Mouse (Mus musculus): Measurements from ENCODE around the gene Odf3l2. TPM values are rescaled to one million over a fixed set of nuclear protein-coding genes. Genes with fewer than 3 reads are reported as not detected.

Gene Odf3l2
- total RNA-seq (2023): not detected

GRCm38 (mm10) chr10:79645711-79646110 lies at the start of gene Odf3l2:
Odf3l2 (minus strand) TSS chr10:79645738.

GRCm38 (mm10) chr10:79688720-79689119 lies 43.2 kb upstream of the Odf3l2 start, which contains the start of gene Gzmm:
Gzmm (plus strand) TSS chr10:79689020.

GRCm38 (mm10) chr10:79681591-79682245 lies 36.2 kb upstream of the Odf3l2 start, which contains the start of gene Cdc34:
Cdc34 (plus strand) TSS chr10:79682195.

GRCm38 (mm10) chr10:79668771-79669575 lies 23.4 kb upstream of the Odf3l2 start, which contains the start of gene Tpgs1:
Tpgs1 (plus strand) TSS chr10:79669369.

GRCm38 (mm10) chr10:79664131-79664665 lies 18.7 kb upstream of the Odf3l2 start, which contains the start of gene Madcam1:
Madcam1 (plus strand) TSS chr10:79664559.

GRCm38 (mm10) chr10:79637128-79638110 lies 8.1 kb downstream of the Odf3l2 start, which contains the start of gene Shc2:
Shc2 (minus strand) TSS chr10:79637918.

GRCm38 (mm10) chr10:79613578-79614304 lies 31.8 kb downstream of the Odf3l2 start, which contains the start of gene C2cd4c:
C2cd4c (minus strand) TSS chr10:79614025.

Other genes starting within 250 kb of the Odf3l2 start
- gene Vmn2r83, start 177.0 kb downstream of the Odf3l2 start, total RNA-seq (2023): not detected
- 1 to 10 TPM; 1.0 to 1.4 TPM for gene Plpp2, start 111.9 kb downstream of the Odf3l2 start, total RNA-seq (2023)
- gene Mier2, start 90.5 kb downstream of the Odf3l2 start, total RNA-seq (2023): 10 to 100 TPM; 45.2 to 56.8 TPM
- not detected for gene Theg, start 58.4 kb downstream of the Odf3l2 start, total RNA-seq (2023)
- not detected for gene C2cd4c, start 31.7 kb downstream of the Odf3l2 start, total RNA-seq (2023)
- gene Shc2, start 7.8 kb downstream of the Odf3l2 start, total RNA-seq (2023): not detected
- gene Madcam1, start 18.8 kb upstream of the Odf3l2 start, total RNA-seq (2023): not detected
- gene Tpgs1, start 23.6 kb upstream of the Odf3l2 start, total RNA-seq (2023): 10 to 100 TPM; 23.9 to 26.9 TPM
- 10 to 100 TPM; 78.2 to 86.5 TPM for gene Cdc34, start 36.5 kb upstream of the Odf3l2 start, total RNA-seq (2023)
- 10 to 100 TPM; 16.9 to 17.0 TPM for gene Gzmm, start 43.3 kb upstream of the Odf3l2 start, total RNA-seq (2023)
- gene Bsg, start 58.8 kb upstream of the Odf3l2 start, total RNA-seq (2023): 100 to 1,000 TPM; 103 to 115 TPM
- gene Hcn2, start 70.9 kb upstream of the Odf3l2 start, total RNA-seq (2023): under 1 TPM; 0.18 to 0.23 TPM
- 10 to 100 TPM; 59.1 to 62.3 TPM for gene Polrmt, start 100.8 kb upstream of the Odf3l2 start, total RNA-seq (2023)
- not detected for gene Fgf22, start 109.3 kb upstream of the Odf3l2 start, total RNA-seq (2023)
- 10 to 100 TPM; 63.3 to 64.6 TPM for gene Rnf126, start 121.2 kb upstream of the Odf3l2 start, total RNA-seq (2023)
- gene Fstl3, start 131.5 kb upstream of the Odf3l2 start, total RNA-seq (2023): 1 to 10 TPM in 1 of 2 experiments, under 1 TPM in 1; 0.56 to 1.4 TPM
- not detected for gene Prss57, start 145.2 kb upstream of the Odf3l2 start, total RNA-seq (2023)
- 1 to 10 TPM; 3.0 to 4.1 TPM for gene Palm, start 147.8 kb upstream of the Odf3l2 start, total RNA-seq (2023)
- gene Misp, start 175.3 kb upstream of the Odf3l2 start, total RNA-seq (2023): not detected
- 100 to 1,000 TPM; 649 to 687 TPM for gene Ptbp1, start 208.7 kb upstream of the Odf3l2 start, total RNA-seq (2023)
- gene Prtn3, start 228.7 kb upstream of the Odf3l2 start, total RNA-seq (2023): not detected
- not detected for gene Plppr3, start 228.9 kb upstream of the Odf3l2 start, total RNA-seq (2023)
- gene Elane, start 240.5 kb upstream of the Odf3l2 start, total RNA-seq (2023): under 1 TPM in 1 of 2 experiments, not detected in 1; 0.58 TPM
- not detected for gene Cfd, start 245.1 kb upstream of the Odf3l2 start, total RNA-seq (2023)

All from T-cell, adult 66 days (primary cell).